Mouse (Mus musculus): Measurements from ENCODE around the gene Klhl9. TPM values are rescaled to one million over a fixed set of nuclear protein-coding genes. Genes with fewer than 3 reads are reported as not detected.

Klhl9 gene
- total and polyA plus RNA-seq, 2 experiments from 2014 or later: 73.1 to 140 TPM

DNA sequence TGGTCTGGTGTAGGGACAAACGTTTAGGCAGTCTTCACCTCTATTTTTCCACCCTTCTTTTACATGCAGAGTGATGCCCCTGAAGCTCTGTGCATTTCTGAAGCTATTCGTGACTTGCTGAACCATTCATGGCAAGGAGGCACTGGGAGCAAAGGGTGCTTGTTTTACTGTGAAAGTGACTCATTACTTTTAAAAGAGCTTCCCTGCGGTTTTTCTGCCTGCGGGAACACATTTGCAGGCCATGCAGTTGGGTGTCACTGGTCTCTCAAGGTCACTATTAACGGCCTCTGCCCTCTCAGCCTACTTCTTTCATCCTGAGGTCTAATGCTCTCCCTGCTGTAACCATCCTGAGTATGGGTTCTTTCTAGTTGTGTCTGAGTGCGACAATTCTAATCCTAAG, 25.2 kb downstream of the Klhl9 start:
- no peak for ATAC-seq
- no peak for TF ChIP-seq CTCF (IDR thresholded peaks at IDR 0.05; ENCODE audit: low read depth)
- H3K4me1 ChIP-seq (ENCODE audit: insufficient read depth, low read length): no peaks in the 10 kb centered on the region

GRCm38 (mm10) chr4:88696237-88696884, 25.9 kb downstream of the Klhl9 start:
- Histone ChIP-seq H3K27me3 (ENCODE audit: insufficient read depth, low read length) (no peaks in the 10 kb centered on the region), H3K4me1 (ENCODE audit: insufficient read depth, low read length) (no peaks in the 10 kb centered on the region), H3K4me3 (ENCODE audit: low read length) (no peak overlapping the region), H3K9ac (replicated peaks; ENCODE audit: low read length) (no peak overlapping the region), H3K4me2 (ENCODE audit: low read depth, low read length) (no peak overlapping the region), H3K36me3 (ENCODE audit: insufficient read depth, low read length) (no peaks in the 10 kb centered on the region), H3K9me3 (ENCODE audit: low read length) (no peaks in the 10 kb centered on the region), H3K27ac (no peak overlapping the region)
- TF ChIP-seq CTCF (IDR thresholded peaks at IDR 0.05; ENCODE audit: low read depth): peak; percentile 98
- 21% methylated on average over 3 of the region's 3 CpGs for WGBS
- peak; percentile 84 for ATAC-seq
- DNase-seq (ENCODE audit: low spot score): peak; percentile 84

More for the DNA sequence above, 25.2 kb downstream of the Klhl9 start:
- Histone ChIP-seq H3K36me3 (ENCODE audit: insufficient read depth, low read length) (no peaks in the 10 kb centered on the region), H3K27me3 (ENCODE audit: insufficient read depth, low read length) (no peaks in the 10 kb centered on the region), H3K4me2 (ENCODE audit: low read depth, low read length) (no peak overlapping the region), H3K4me3 (ENCODE audit: low read length) (no peak overlapping the region), H3K9me3 (ENCODE audit: low read length) (no peaks in the 10 kb centered on the region), H3K9ac (replicated peaks; ENCODE audit: low read length) (no peak overlapping the region), H3K27ac (no peak overlapping the region)
- no peak for DNase-seq (ENCODE audit: low spot score)
- 65% methylated on average over 6 of the region's 6 CpGs for WGBS

GRCm38 (mm10) chr4:88693392-88693791, 28.9 kb downstream of the Klhl9 start:
- 90% methylated on average over 2 of the region's 2 CpGs for WGBS
- Histone ChIP-seq H3K4me2 (ENCODE audit: low read depth, low read length) (no peak overlapping the region), H3K9ac (replicated peaks; ENCODE audit: low read length) (no peak overlapping the region), H3K36me3 (ENCODE audit: insufficient read depth, low read length) (no peaks in the 10 kb centered on the region), H3K27me3 (ENCODE audit: insufficient read depth, low read length) (no peaks in the 10 kb centered on the region), H3K9me3 (ENCODE audit: low read length) (no peaks in the 10 kb centered on the region), H3K4me3 (ENCODE audit: low read length) (no peak overlapping the region), H3K27ac (no peak overlapping the region), H3K4me1 (ENCODE audit: insufficient read depth, low read length) (no peaks in the 10 kb centered on the region)
- no peak for DNase-seq (ENCODE audit: low spot score)
- TF ChIP-seq CTCF (IDR thresholded peaks at IDR 0.05; ENCODE audit: low read depth): no peak
- ATAC-seq: no peak

DNA sequence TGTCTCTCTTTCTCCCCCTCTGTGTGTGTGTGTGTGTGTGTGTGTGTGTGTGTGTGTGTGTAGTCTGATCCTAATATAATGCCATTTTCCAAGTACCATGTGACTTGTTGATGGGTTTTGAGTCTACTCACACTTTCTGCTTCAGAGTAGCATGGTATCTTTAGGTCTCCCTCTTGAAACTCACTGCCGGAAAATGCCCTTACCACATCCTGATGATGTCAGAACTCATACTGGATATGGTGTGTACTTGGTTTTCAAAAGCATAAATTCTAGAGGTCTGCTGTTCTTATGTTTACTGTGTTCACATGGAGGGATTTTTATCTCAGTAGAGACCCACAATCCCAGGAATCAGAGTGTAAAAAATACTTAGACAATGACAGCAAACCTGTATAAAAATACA, 29.7 kb downstream of the Klhl9 start:
- no peaks in the 10 kb centered on the region for H3K27me3 ChIP-seq (ENCODE audit: insufficient read depth, low read length)
- DNase-seq (ENCODE audit: low spot score) (no peak), ATAC-seq (no peak)
- H3K27ac ChIP-seq: no peak overlapping the region
- no peak overlapping the region for H3K9ac ChIP-seq (replicated peaks; ENCODE audit: low read length)
- no peak overlapping the region for H3K4me3 ChIP-seq (ENCODE audit: low read length)
- H3K4me1 ChIP-seq (ENCODE audit: insufficient read depth, low read length): no peaks in the 10 kb centered on the region
- no peak overlapping the region for H3K4me2 ChIP-seq (ENCODE audit: low read depth, low read length)
- H3K36me3 ChIP-seq (ENCODE audit: insufficient read depth, low read length): no peaks in the 10 kb centered on the region
- WGBS: 96% methylated on average over 1 of the region's 1 CpGs
- H3K9me3 ChIP-seq (ENCODE audit: low read length): no peaks in the 10 kb centered on the region
- no peak for TF ChIP-seq CTCF (IDR thresholded peaks at IDR 0.05; ENCODE audit: low read depth)

DNA sequence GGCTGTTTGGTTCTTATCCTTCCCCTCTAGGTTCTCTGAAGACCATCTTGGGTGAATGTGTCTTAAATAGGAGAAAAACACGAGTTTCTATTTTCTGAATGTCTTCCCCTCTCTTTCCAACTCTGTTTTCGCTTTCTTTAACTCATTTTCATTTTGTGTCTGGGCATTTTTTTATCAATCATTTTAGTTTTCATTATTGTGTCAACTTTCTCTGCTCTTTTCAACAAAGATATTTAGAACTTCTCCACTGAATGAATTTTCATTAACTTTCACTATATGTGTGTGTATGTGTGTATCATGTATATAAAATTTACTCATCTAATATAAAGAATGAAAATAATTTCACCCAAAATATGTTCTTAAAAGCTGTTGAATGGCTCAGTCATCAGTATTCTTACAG, 31.0 kb downstream of the Klhl9 start, which contains the start of gene Ifnab:
Gene Ifnab, minus strand, starts transcription at position 101 of the 400 bp plus-strand sequence.
- H3K27ac ChIP-seq: no peak within 1 kb of the TSS
- H3K4me1 ChIP-seq (ENCODE audit: insufficient read depth, low read length): no peaks in the 10 kb centered on the region
- H3K4me3 ChIP-seq (ENCODE audit: low read length): no peak within 1 kb of the TSS
- 72% methylated on average over 2 of the region's 2 CpGs for WGBS
- H3K4me2 ChIP-seq (ENCODE audit: low read depth, low read length): no peak within 1 kb of the TSS
- ATAC-seq (no peak), DNase-seq (ENCODE audit: low spot score) (no peak)
- H3K9me3 ChIP-seq (ENCODE audit: low read length): no peaks in the 10 kb centered on the region
- H3K36me3 ChIP-seq (ENCODE audit: insufficient read depth, low read length): no peaks in the 10 kb centered on the region
- no peak for TF ChIP-seq CTCF (IDR thresholded peaks at IDR 0.05; ENCODE audit: low read depth)
- no peaks in the 10 kb centered on the region for H3K27me3 ChIP-seq (ENCODE audit: insufficient read depth, low read length)
- H3K9ac ChIP-seq (replicated peaks; ENCODE audit: low read length): no peak within 1 kb of the TSS

DNA sequence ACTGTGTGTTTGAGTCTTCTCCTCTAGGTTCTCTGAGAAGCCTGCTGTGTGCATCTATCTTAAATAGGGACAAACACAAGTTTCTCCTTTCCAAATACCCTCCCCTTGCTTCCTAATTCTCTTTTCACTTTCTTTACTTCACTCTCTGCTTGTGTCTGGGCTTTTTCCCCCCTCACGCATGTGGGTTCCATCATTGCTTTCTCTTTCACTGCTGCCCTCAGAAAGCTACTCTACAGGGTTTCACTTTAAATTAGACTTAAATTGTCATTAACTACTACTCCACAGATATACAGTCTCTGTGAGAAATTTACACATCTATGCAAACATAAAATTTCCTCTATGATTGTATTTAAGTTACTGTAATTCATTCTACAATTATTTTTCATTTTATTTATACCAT, 38.5 kb downstream of the Klhl9 start, which contains the start of gene Ifna2:
Gene Ifna2, minus strand, starts transcription at position 101 of the 400 bp plus-strand sequence.
- Histone ChIP-seq H3K4me2 (ENCODE audit: low read depth, low read length) (no peak within 1 kb of the TSS), H3K9me3 (ENCODE audit: low read length) (no peaks in the 10 kb centered on the region), H3K4me1 (ENCODE audit: insufficient read depth, low read length) (no peaks in the 10 kb centered on the region), H3K9ac (replicated peaks; ENCODE audit: low read length) (no peak within 1 kb of the TSS), H3K4me3 (ENCODE audit: low read length) (no peak within 1 kb of the TSS), H3K36me3 (ENCODE audit: insufficient read depth, low read length) (no peaks in the 10 kb centered on the region), H3K27me3 (ENCODE audit: insufficient read depth, low read length) (no peaks in the 10 kb centered on the region), H3K27ac (no peak within 1 kb of the TSS)
- no peak for TF ChIP-seq CTCF (IDR thresholded peaks at IDR 0.05; ENCODE audit: low read depth)
- ATAC-seq (no peak), DNase-seq (ENCODE audit: low spot score) (no peak)
- 91% methylated on average over 1 of the region's 1 CpGs for WGBS

DNA sequence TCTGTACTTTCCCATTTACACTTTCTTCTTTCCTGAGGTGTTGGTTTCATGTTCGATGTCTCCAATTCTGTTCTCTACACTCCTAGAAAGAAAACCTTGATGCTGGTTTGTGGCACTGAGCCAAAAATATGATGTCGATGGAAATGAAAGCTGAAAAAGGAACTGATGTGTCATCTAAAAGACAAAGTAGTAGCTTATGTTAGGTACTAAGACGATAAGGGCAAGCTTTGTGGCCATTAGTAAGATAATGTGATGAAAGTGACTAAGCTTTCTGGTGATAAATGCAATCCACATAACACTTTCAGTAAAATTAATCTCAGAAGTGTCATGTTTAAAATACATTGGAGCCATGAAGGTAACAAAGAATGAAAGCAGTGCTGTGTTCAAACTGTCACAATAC, 40.9 kb downstream of the Klhl9 start:
- no peaks in the 10 kb centered on the region for H3K9me3 ChIP-seq (ENCODE audit: low read length)
- H3K36me3 ChIP-seq (ENCODE audit: insufficient read depth, low read length): no peaks in the 10 kb centered on the region
- no peak overlapping the region for H3K4me2 ChIP-seq (ENCODE audit: low read depth, low read length)
- no peak overlapping the region for H3K9ac ChIP-seq (replicated peaks; ENCODE audit: low read length)
- H3K4me3 ChIP-seq (ENCODE audit: low read length): no peak overlapping the region
- TF ChIP-seq CTCF (IDR thresholded peaks at IDR 0.05; ENCODE audit: low read depth): no peak
- no peaks in the 10 kb centered on the region for H3K27me3 ChIP-seq (ENCODE audit: insufficient read depth, low read length)
- no peak overlapping the region for H3K27ac ChIP-seq
- DNase-seq (ENCODE audit: low spot score) (no peak), ATAC-seq (no peak)
- H3K4me1 ChIP-seq (ENCODE audit: insufficient read depth, low read length): no peaks in the 10 kb centered on the region
- 64% methylated on average over 3 of the region's 3 CpGs for WGBS

Data from hindbrain, postnatal 0 days (tissue).